Mouse (Mus musculus) liver, embryonic 14.5 days (tissue): ENCODE data around the gene 6030452D12Rik.

Source experiments
- CTCF ChIP-seq: IDR thresholded peaks from 2 replicates; pipeline ENCODE4 v1.5.1; 2016; ENCODE audit warnings: antibody characterized with exemption, low read depth, control low read depth
- EP300 ChIP-seq: IDR thresholded peaks from 2 replicates; pipeline ENCODE4 v1.6.1; 2016; ENCODE audit warnings: antibody characterized with exemption, low read depth

DNA sequence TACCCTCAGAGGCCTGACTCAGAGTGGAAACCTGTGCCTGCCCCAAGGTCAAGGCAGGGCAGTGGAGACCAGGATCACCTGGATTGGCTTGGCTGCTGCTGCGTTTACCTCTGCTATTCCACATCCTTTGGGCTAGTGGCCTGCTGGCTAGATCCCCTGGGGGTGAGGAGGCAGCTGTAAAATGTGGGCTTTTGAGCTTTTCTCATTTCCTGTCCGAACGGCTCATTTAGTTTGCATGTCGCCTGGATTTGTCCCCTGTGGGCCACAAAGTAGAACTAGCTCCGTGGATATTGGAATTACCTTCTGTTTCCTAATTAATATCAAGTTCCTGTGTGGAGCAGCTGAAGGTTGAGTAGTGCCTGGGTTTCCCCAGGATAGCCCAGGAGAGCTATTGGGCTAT is 38.9 kb downstream of the 6030452D12Rik start:
- TF ChIP-seq CTCF (no peak), EP300 (no peak)
